Mouse (Mus musculus) left cerebral cortex, postnatal 25 days (tissue): ENCODE data around the gene Zscan25. TPM values are rescaled to one million over a fixed set of nuclear protein-coding genes. Genes with fewer than 3 reads are reported as not detected.
"Not testable (repeated sequence)": the region's sequence is repeated elsewhere in the genome, so short reads cannot be mapped to it uniquely, and the experiment has no call there.

ENCODE experiments used
- DNase-seq, 2 experiments: peaks; one replicate each; pipeline ENCODE4 v3.0.0; 2022; ENCODE audit warnings: low spot score in 2 of 2, mixed read lengths in 1 of 2
- intact Hi-C: fragments of 180-260 bp; cut with DNase I; formaldehyde crosslinking; loops from one replicate; pipeline ENCODE4 v1.15.1; 2025
- total RNA-seq, 2 experiments: library from RNA; stranded (reverse); gene quantifications; 2 replicates each; pipeline ENCODE4 v1.2.3; 2021

The Zscan25 gene
- total RNA-seq, result 10 to 100 TPM; 17.2 to 19.1 TPM

DNA sequence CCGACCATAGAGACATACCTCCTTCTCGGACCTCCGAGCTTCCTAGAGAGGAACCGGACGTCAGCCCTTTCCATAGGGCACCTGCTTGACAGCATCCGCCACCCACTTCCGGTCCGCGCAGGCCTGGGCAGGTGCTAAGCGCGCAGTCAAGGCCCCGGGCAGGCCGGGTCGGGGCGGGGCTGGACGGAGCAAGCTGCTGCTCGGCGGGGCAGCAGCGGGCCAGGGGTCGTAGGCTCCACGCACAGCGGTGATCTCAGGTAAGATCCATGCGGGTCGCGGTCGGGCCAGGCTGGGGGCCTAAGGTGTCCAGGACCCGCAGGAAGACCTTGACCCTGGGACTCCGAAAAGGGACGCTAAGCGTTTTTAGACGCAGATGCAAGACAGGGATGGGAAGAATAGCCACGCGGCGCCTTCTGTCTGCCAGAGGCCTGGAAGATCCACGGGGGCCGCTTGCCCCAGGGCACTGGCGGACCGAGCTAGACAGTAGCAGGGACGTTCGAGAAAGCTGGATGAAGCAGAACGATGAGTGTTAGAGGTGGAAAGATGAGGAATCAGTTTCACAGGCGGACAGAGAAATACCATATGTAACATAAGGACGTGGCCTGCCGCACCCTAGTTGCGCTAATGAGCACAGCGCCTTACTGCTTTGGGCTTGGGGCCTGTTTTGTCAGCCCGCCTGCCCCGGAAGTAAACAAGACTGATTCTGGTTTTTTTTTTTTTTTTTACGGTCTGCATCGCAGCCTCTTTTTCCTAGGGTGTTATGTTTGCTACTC lies at the start of gene Zscan25:
Zscan25 (plus strand) TSS at position 130 of the 773 bp plus-strand sequence.
- intact Hi-C loops, result loop anchor here (5.0 kb wide), 1 partner anchor 48 kb away; the partner anchor contains the start of gene Zfp655
- peak; percentile 88 to 95 for DNase-seq

DNA sequence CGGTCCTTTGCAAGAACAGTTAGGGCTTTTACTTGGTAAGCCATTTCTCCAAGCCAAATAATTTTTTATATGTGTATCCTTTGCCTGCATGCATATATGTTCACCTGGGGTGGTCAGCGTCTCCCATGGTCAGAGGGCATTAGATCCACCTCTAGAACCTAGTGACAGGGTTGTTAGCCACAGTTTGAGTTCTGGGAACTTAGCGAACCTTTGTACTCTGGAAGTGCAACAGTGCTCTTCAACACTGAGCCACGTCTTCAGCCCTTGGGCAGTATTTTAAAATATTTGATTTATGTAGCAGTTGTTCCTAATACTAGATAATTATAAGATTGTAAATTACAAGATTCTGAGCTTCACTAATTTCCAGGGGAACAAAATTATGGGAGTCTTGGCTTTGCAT lies 49.7 kb upstream of the Zscan25 start:
- intact Hi-C loops, result loop anchor here (1.0 to 5.0 kb wide), 4 partner anchors 26 to 137 kb away; partner anchors contain the start of genes Zkscan5 and Zscan25
- DNase-seq, result no peak

DNA sequence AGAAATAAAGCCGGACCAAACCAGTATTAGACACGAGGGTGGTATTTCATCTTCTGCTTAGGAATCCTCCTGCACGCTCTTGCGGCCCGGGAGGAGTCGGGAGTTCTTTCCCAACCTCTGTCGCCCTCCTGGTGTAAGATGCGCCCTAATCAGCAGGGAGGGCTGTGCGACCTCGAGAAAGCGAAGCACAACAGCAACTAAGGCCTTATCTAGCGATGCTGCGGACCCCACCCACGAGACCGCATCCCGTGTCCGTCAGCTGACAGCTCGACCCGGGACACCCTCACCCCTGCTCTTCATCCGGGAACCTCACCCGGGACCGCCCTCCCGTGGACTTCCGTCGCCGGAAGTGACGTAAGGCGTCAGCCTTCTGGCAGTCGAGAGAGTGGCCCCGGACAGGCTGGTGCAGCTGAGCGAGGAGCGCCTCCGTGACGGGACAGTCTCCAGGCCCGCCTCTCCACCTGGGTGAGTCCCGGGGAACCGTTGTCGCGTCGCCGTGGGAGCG lies 48.9 kb upstream of the Zscan25 start, which contains the start of gene Zfp655:
Zfp655 (plus strand) TSS at position 349 of the 505 bp plus-strand sequence.
- DNase-seq, result peak; percentile 98
- intact Hi-C loops, result loop anchor here (1.0 to 5.0 kb wide), 4 partner anchors 27 to 136 kb away; partner anchors contain the start of genes Zkscan5 and Zscan25

DNA sequence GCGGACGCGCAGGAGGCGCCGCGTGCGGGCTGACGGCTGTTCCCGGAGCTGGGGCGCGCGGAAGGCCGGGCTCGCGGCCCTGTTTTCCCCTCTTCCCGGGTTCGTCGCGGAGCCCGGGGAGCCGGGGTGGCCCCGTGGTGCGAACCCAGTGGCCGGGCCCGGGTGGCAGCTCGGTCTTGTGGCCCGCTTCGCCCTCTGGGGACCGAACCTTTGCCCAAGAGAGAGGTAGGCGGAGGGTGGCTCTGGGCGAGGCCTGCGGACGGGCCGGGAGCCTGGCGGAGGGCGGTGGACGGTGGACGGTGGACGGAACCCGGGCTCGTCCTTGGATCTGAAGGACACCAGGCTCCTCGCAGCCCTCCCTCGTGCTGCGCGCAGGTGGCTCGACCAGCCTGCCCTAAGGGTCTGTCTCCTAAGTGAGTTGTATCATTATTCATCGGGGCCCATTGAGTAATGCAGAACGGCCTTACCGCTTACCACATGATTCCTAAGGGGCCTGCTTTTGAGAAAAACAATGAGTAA lies 48.3 kb upstream of the Zscan25 start:
- DNase-seq, result no peak
- intact Hi-C loops, result loop anchor here (1.0 to 5.0 kb wide), 4 partner anchors 27 to 135 kb away; partner anchors contain the start of genes Zkscan5 and Zscan25

DNA sequence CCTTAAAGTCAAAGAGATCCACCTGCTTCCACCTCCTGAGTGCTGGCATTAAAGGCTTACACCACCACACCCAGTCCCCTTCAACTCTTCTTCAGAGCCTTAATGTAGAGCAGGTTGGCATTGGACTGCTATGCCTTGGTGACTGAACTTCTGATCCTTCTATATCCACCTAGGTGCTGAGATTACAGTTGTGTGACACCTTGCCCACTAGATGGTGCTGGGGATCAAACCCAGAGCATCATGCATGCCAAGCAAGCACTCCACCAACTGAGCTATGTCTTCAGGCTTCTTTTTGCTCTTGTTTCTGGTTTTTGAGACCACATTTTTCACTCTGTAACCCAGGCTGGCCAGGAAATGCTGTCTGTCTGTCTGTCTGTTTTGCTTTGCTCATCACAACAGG lies 45.7 kb upstream of the Zscan25 start:
- intact Hi-C loops, result loop anchor here (5.0 kb wide), 2 partner anchors 48 to 133 kb away; partner anchors contain the start of gene Zscan25
- DNase-seq, result peak; percentile 13 to 35

DNA sequence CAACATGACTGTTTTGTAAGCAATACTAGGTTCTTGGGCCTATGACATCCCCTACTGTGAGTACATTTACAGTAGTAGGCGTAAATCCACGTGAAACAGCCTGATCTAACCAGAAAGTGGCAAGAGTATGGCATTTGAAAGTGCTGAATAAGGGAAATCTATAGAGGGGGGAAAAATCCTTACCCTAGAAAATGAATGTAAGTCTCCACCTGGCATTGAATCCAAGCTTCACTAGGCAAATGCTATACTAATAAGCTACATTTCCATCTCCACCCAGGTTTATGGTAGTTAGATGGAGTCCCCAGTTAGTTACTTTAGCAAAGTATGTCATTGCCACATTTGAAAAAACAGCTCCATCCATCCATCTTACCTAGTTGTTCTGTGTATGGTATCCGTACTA lies 30.8 kb upstream of the Zscan25 start:
- intact Hi-C loops, result no loop called here
- DNase-seq, result no peak

DNA sequence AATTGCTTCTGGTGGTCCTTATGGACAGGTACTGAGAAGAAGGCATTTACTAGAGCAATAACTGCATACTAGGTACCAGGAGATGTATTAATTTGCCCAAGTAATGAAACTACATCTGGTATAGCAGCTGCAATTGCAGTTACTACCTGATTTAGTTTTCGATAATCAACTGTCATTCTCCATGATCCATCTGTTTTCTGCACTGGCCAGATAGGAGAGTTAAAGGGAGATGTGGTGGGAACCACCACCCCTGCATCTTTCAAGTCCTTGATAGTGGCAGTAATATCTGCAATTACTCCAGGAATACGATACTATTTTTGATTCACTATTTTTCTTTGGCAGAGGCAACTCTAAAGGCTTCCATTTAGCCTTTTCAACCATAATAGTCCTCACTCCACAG lies 6.7 kb upstream of the Zscan25 start:
- intact Hi-C loops, DNase-seq: not testable (repeated sequence)

DNA sequence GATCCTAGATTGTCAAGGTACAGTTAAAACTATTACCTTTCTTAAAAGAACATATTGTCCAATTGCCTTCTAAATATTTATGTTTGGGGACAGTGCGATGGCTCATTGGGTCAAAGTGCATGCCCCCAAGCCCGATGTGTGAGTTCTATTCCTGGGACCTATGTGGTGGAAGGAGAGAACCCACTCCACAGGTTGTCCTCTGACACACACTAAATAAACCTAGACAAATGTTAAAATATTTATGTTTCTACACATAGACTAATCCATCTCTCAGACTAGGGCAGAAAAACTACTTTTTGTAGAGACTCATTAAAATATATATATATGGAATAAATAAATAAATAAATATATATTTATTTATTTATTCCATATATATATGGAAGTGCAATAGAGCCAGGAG lies 352 bp upstream of the Zscan25 start:
- intact Hi-C loops, result loop anchor here (5.0 kb wide), 1 partner anchor 48 kb away; the partner anchor contains the start of gene Zfp655
- DNase-seq, result no peak

DNA sequence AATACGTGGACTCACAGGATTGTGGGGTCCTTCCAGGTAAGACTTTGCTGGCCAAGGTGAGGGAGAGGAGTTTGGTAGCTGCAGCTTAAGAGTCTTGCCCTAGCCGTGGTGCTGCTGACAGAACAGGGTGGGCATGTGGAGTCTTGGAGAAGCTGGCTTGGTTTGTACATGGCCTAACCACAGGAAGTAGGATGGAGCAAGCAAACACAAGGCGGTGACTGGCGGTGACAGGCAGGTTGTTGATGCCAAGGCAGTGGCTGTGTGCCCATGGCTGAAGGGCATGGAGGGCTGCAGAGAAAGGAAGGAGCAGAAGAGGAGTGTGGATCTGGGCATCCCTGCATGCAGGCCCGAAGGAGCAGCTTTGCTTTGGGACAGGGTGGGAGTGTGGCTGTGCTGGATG lies 8.1 kb downstream of the Zscan25 start:
- no peak for DNase-seq
- intact Hi-C loops, result no loop called here

DNA sequence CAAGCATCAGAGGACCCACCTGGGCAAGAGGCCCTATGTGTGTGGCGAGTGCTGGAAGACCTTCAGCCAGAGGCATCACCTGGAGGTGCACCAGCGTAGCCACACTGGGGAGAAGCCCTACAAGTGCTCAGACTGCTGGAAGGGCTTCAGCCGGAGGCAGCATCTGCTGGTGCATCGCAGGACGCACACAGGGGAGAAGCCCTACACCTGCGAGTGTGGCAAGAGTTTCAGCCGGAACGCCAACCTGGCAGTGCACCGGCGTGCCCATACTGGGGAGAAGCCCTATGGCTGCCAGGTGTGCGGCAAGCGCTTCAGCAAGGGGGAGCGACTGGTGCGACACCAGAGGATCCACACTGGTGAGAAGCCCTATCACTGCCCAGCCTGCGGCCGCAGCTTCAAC lies 10.4 kb downstream of the Zscan25 start:
- intact Hi-C loops, result no loop called here
- DNase-seq, result no peak

DNA sequence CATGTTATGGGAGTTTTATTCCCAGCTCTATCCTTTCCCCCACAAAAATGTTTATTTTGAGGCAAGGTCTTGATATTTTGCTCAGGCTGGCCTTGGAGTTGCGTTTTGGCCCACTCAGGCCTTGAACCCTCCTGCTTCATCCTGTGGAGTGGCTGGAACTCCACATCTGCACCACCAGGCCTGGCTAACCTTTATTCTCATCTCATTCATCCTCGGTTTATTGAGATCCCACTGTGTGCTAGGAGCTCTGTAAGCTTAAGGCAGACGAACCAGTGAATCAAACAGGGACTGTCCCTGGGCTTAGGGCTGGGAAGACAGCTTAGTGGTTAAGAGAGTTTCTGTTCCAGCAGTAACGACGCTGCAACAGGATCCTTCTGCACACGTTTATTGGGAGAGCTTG lies 12.1 kb downstream of the Zscan25 start:
- DNase-seq, result no peak
- intact Hi-C loops, result no loop called here

DNA sequence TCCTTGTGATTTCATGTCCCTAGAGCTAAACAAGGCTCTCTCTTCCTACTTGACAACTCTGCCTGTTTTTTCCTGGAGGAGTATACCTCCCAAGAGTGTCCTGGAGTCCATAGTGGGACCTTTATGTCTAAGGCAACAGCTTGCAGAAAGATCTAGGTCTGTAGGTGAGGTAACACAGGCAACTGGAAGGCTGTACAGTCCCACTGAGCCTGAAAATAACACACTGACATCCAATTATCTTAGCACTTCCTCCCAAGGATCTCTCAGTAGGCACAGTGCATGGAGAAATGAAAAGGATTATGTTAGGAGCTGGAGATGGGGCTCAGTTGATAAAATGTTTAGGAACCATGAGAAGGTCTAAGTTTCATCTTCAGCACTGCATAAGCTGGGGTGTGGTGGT lies 20.2 kb downstream of the Zscan25 start:
- intact Hi-C loops, result no loop called here
- peak in 1 of 2 experiments; percentile 27 for DNase-seq

DNA sequence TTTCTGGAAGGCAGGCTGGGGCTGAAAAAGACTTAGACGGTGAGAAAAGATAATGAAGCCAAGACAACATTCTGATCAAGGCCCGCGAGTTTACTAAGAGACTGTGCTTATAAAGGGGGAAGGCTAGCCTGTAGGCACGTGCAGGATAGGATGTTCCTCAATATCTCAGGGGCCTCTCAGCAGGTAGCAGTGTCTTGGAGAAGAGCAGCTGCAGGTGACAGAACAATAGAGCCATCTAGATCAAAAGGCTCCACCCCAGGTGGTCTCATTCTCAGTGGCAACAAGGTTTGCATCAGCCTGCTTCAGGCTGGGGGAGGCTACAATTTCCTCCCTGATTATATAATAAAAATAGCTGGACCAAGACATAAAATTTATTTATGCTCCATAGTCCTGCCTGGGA lies 21.5 kb downstream of the Zscan25 start:
- intact Hi-C loops, DNase-seq: not testable (repeated sequence)

DNA sequence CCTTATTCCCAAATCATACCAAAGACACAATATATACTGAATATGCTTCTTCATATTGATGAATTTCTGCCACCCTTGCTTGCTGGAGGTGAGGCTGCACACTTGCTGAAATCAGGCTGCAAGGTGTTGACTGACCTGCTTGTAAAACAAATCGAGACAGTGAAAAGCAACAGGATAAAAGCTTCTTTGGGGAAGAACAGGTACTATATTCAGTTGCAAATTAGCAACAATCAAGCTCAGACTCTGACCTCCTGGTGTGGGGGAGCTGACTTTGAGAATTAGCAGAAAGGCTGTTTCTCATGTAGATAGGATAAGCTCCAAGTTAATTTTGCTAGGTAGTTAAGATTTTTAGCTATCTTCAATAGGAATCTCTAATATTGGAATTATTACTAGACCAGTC lies 22.1 kb downstream of the Zscan25 start:
- intact Hi-C loops, result no loop called here
- no peak for DNase-seq

DNA sequence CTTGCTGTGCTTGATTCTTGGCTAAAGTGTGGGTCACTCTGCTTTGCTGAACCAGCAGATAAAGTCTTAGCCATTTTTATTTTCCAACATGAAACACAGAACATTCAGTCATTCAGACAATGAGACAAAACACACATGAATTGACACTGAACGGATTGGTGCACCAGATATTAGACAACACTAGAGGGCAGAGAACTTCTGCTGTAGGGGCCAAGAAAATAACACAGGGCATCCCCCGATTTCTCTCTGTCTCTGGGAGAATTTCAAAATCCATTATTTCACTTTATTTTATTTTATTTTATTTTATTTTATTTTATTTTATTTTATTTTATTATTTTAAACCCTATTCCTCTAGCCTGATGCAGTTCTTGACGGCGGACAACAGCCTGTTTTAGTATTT lies 26.7 kb downstream of the Zscan25 start:
- DNase-seq, intact Hi-C loops: not testable (repeated sequence)

DNA sequence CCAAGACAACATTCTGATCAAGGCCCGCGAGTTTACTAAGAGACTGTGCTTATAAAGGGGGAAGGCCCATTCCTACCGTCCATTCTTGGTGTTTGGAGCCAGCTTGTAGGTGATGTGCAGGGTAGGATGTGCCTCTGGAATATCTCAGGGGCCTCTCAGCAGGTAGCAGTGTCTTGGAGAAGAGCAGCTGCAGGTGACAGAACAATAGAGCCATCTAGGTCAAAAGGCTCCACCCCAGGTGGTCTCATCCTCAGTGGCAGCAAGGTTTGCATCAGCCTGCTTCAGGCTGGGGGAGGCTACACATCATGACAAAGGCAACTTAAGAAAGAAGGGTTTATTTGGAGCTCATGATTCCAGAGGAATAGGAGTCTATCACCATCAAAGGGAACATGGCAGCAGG lies 27.5 kb downstream of the Zscan25 start:
- intact Hi-C loops, DNase-seq: not testable (repeated sequence)

DNA sequence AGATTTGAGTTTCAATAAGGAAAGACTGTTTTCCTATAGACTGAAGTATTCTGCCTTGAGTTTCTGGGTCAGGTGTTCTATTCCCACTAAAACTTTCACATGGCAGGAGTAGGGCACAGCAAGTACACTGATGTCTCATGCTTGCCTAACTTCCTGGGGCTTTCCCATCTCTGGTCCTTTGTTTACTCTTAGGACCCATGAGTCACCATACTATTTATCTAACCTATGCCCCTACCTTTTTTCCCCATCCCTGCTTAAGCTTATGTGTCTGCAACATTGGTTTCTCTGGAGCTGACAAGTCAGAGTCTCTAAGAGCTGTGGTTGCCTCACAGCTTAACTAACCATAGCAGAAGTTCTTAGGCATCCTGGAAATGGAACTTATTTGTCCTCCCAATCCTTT lies 33.5 kb downstream of the Zscan25 start:
- intact Hi-C loops, result no loop called here
- DNase-seq, result no peak

DNA sequence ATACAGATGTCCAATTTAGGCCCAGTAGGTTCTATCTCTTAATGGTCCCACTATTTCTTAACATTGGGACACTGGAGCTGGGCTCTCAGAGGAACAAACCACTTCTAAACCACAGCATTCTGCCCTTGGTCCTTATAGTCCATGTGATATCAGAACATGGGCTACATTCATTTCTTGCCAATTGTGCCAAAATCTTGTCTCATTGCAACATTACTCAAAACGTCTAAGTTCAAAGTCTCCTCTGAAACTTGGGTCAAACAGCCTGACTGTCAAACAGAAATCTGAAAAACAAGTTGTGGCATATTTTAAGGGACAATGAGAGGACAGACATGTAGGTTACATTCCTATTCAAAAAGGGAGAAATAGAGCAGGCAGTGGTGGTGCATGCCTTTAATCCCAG lies 36.8 kb downstream of the Zscan25 start:
- intact Hi-C loops, result no loop called here
- DNase-seq, result no peak

DNA sequence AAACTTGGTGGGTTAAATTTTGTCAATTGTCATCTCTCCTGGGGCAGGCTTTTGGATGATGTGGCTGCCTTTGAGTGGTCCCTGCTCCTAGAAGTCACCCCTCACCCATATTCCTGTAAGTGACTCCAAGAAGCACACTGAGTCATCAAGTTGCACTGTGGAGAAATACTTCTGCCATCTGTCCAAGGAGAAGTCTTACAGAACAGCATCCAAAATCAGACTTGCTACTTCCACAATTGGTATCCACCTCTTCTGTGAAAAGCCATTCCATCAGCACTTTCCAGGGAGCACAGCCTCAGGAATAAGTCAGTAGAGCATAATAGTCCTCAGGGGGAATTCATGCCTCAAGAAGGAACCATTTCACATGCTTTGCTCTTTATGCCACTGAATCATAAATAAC lies 58.5 kb downstream of the Zscan25 start:
- intact Hi-C loops, result not testable (repeated sequence)
- peak in 1 of 2 experiments; percentile 80 for DNase-seq
